Mouse (Mus musculus): ENCODE results near the gene Ets1. TPM values are rescaled to one million over a fixed set of nuclear protein-coding genes. Genes with fewer than 3 reads are reported as not detected.

The Ets1 gene
- total RNA-seq, 2 experiments from 2014 or later = 64.3 to 67.1 TPM

DNA sequence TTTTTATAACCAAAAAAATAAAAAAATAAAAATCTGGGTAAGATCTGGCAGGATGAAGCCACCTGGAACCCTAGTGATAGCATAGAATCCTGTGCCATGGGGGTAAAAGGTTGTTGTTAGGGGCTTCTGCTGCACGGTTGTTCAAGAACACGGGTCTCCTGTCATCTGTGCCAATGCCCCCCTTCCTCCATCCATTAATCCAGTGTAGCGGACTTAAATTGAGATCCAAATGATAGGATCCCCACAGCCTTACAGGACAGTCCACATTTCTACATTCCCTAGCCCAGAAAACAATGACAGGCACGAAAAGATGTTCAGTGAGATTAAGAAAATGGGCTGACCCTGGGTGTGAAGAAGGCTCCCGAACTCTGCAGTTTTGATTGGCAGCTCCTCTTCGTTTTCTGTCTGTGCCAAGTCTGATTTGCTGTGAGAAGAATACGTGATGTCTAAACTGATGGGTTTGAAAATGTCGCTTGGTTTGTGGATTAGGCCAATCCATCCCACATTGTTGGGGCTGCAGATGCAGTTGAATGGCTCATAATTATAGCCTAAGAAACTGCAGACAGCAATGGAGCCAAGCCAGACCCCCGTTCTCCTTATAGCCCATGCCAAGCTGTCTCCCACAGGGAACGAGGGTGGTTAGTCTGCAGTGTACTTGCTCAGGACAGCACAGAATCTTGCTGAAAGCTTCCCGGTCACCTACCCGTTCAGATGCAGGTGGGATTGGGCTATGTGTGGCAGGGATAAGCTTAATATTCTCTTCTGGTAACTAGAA lies 55.3 kb downstream of the Ets1 start:
- intact Hi-C loops (cut with DNase I) = loop anchor here (2.0 kb wide), 1 partner anchor 15 kb away; no protein-coding TSS in a partner anchor
- no peak for DNase-seq (ENCODE audit: low spot score)

DNA sequence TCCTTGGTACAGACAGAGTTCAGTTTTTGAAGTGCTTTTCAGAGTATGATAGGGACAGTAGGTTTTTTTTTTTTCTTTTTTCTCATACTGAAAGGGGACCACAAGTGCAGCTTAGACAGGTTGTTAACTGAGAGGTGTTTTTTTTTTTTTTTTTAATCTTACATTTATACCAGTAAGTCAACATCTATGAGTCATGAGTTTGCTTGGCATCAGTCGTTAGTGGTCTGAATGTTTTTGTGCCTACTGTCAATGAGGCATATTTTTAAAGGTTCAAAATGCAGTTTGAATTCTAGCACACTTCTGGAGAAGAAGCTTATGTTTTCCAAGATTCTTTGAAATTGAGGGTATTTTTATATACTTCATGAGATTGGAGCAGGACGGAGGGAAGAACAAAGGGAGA lies 56.9 kb downstream of the Ets1 start:
- DNase-seq (ENCODE audit: low spot score) = no peak
- intact Hi-C loops (cut with DNase I) = no loop called here

DNA sequence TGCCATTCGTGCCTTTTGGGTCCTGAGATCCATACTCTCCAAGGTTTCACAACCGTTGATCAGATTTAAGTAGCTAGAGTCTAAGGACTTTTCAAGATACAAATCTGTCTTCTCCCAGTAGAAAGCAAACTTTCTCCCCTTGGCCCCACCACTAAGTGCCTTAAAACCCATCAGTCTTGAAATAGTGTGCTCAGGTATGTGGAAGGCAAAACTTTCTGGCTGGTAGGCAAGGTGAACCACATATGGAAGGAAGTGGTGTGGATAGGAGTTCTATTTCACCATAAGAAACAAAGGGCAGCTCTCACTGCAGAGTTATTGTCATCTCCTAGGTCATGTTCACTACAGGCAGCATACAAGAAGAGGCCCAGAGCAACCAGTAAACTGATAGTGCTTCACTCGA lies 57.4 kb downstream of the Ets1 start:
- intact Hi-C loops (cut with DNase I) = no loop called here

DNA sequence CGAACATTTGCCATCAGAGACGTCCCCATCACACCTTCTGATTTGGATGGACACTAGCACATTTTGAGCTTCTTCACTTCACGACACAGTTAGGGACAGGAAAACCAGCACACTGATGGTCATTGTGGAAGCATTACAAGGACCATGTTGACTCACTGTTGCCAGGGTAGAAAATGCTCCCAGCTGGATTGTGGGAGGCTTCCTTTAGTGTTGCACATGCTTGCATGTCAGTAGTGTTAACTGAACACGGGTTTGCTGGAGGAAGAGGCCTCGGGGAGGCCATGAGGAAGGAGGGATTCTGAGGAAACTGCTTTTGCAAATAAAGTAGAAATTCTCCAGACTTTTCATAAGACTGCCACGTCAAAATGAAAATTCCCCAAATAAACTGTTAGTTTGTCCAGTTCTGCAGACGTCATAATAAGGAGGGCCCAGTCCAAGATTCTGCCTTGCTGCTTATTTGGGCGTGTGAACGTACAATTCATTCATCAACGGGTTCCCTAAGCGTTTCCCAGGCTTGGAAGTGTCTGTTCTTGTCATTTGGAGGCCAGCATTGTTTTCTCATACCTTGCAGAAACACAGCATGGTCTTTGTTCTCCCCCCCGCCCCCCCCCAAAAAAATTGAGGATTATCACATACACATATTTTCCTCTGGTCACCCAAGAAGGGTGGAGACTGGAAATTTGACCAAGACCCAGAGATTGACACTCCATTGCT lies 58.2 kb downstream of the Ets1 start:
- intact Hi-C loops (cut with DNase I) = no loop called here
- DNase-seq (ENCODE audit: low spot score) = no peak

More for the DNA sequence above, 57.4 kb downstream of the Ets1 start:
- no peak for DNase-seq (ENCODE audit: low spot score)

DNA sequence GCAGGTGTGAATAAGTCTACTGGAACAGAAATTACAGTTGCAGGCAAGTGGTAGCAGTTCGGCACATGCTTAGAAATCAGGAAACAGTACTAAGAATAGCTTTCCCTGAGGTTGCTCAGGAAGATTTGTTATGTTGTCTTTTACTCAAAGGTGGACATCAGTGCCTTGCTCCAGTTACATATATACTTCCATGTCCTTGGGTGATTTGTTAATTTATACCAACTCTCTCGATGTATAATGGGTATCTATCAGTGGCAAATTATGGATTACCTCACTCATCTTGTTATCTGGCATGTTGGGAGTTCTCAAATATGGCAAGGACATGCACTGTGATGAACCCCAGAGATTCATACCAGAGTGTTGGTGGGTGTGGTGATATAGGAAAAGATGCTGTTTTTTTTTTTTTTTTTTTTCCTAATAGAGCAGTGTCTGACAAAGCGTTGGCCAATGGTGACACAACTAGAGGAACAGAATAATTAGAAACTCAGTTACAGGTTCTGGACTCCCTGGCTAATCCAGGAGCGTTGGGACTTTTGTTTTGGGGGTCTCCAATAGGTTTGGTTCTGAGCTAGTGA lies 59.0 kb downstream of the Ets1 start:
- intact Hi-C loops (cut with DNase I) = loop anchor here (5.0 kb wide), 2 partner anchors 47 to 247 kb away; no protein-coding TSS in a partner anchor
- no peak for DNase-seq (ENCODE audit: low spot score)

DNA sequence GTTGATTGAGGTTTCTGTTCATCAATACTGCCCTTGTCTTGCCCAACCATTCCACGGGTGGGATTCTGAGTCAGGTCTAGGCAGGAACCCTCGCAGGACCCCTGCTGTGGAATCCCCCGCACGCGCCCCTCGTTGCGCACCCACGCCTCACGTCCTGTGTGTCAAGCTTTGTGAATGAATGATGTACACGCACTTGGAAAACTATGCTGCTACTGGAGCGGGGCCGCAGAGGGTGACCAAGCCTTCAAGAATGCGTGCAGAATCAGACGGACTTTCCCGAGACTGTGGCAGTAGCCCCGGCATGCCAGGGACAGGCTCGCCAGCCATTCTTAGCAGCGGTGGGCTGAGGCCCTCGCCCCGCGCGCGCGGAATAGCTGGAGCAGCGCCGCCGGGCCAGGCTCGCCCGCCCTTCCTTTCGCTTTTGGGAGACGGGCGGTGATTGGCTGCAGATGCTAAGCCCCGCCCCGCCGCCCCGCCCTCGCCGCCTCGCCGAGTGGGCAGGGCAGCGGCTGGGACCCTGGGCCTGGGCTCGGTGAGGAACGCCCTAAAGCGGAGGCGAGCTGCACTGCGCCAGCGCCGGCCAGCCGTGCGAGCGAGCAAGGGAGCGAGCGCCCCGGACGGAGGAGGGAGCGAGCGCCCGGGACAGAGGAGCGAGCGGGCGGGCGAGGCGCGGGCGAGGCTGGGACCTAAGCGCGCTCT lies 59.6 kb downstream of the Ets1 start:
- intact Hi-C loops (cut with DNase I) = loop anchor here (2.0 to 5.0 kb wide), 4 partner anchors 15 to 247 kb away; no protein-coding TSS in a partner anchor
- DNase-seq (ENCODE audit: low spot score) = peak; percentile 97

DNA sequence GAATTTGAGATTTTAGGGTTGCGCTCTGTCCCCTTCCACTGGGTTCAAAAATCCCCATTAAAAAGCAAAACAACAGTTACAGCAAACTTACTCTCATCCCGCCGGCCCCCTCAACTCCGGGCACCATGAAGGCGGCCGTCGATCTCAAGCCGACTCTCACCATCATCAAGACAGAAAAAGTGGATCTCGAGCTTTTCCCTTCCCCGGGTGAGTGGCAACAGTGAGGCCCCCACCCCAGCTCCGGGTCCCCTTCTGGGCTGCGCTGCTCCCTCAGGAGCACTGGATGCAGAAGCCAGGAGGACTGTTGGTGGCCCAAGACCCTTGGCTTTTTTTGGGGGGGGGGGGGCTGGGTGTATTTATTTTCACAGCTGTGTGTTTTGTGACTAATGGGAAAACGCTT lies 60.2 kb downstream of the Ets1 start:
- intact Hi-C loops (cut with DNase I) = loop anchor here (2.0 to 5.0 kb wide), 4 partner anchors 15 to 246 kb away; no protein-coding TSS in a partner anchor
- DNase-seq (ENCODE audit: low spot score) = no peak

DNA sequence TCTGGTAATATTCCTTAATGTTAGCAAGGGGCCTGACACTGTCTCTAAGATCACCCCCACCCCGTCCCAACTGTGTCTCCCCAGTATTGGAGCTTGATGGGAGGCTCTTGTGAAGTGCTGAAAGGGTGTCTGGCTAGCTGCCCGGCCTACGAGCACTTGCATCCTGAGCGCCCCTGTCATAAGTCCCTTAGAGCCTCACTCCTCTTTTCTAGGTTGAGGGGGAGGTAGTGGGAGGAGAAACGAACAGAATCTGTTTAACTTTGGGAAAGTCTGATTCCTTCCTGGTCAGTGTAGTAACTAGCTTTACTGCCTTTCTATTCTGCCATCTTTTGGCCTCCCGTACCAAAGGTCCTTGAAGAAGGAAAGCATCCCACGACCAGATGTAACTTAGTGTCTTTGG lies 60.7 kb downstream of the Ets1 start:
- intact Hi-C loops (cut with DNase I) = loop anchor here (2.0 to 5.0 kb wide), 4 partner anchors 14 to 246 kb away; no protein-coding TSS in a partner anchor
- DNase-seq (ENCODE audit: low spot score) = peak; percentile 55

DNA sequence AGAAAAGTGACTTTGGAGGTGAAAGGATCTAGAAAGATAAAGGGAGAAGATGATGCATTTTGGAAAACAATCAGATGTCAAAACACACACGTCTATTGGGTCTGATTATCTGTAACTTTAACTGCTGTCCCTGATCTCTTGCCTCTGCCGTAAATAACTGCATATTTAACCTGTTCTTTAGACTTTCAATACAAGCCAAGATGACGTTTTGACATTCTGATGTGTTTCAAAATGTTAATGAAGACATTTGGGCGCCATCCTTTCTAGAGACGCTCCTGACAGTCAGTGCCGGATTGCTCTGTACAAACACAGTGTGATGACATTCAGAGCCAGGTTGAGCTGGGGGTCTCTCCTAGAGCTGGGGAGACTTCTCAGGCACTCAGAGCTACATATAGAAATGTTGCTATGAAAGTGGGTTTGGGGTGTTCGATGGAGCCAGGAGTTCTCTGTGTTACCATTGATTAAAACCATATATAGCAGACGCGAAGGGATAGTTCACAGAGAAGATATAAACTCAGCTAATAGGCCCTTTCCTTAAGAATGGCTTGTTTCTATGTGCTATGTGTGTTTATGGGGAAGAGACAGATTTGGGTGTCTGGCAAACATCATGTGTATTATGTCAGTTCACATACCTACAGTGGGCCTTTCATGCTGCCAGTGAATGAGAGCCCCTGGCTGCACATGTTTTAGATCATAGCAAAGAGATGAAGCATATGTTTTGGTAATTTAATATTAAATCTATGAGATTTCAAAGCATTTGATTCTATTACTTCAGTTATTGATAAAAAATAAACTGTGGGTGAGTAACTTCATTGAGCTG lies 61.5 kb downstream of the Ets1 start:
- no peak for DNase-seq (ENCODE audit: low spot score)
- intact Hi-C loops (cut with DNase I) = loop anchor here (2.0 to 5.0 kb wide), 4 partner anchors 13 to 245 kb away; no protein-coding TSS in a partner anchor

DNA sequence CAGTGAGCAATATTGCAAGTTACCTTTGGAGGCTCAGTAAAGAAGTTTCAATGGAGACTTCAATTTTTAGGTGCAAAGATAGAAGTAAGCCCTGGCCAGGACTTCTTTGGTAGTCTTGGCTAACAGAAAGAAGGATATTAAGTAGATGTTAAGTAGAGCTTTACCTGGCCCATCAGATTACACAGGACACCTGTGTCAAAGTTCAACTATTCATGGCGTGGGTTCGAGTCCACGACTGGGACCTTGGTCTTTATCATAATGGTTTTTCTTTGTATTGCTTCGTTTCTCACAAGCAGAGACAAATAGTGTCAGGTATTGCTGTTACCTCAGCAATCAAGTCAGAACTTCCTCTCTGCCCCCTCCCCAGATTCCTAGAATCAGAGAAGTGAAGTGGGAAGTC lies 62.7 kb downstream of the Ets1 start:
- intact Hi-C loops (cut with DNase I) = loop anchor here (5.0 kb wide), 2 partner anchors 44 to 244 kb away; no protein-coding TSS in a partner anchor
- DNase-seq (ENCODE audit: low spot score) = no peak

DNA sequence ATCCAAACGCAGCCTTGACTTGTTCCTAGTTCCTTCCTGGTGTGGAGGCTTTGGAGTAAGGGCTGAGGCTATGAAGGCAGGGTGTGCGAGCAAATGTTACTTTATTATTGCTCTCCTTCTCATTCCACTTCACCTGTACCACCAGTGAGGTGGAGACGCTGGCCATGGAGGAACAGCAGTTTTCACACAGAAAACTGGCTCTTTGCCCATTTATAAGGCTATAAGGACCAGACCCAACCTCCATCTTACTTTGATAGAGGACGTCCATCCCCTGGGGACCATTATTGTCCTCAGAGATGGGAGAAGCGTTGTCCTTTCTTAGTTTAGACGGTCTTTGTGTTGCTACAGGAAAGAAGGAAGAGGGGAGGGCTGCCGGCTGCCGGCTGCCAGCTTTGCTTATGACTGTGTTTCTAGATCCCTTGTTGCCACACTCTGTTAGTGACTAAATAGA lies 63.4 kb downstream of the Ets1 start:
- intact Hi-C loops (cut with DNase I) = loop anchor here (5.0 kb wide), 2 partner anchors 43 to 243 kb away; no protein-coding TSS in a partner anchor
- DNase-seq (ENCODE audit: low spot score) = no peak

DNA sequence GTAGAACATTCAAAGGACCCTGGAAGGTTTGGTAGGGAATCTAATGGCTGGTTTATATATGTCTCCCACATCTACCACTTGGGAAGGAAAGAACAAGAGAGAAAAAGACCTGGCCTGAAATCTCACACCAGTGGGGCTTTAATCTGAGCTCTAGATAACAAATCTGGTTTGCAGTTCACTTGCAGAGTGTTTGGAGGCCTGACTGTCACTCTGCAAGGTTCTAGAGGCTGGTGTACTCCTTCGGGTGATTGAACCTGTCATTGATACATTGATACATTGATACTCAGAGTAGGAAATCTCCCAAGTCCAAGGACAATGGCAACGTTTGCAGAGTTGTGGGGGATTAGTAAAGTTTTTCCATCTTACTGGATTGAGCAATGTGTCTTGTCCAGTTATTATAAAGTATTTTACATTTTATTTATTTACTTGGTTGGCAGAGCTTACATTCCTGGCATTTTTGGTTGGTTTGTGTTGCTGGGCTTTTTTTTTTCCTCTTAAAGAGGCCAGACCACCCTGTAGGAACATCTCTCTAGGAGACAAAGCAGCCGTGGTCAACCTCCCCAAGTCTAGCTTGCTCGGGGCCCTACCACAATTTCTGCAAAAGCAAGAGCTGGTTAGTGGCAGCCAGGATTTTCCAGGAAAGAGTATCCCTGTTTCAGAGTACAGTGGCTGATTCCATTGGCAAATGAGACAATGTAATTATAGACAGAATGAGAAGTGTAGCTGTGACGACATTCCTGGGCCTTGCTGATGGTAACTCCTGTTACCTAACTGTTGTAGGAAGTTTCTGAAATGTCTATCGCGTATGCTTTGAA lies 64.3 kb downstream of the Ets1 start:
- DNase-seq (ENCODE audit: low spot score) = no peak
- intact Hi-C loops (cut with DNase I) = no loop called here

DNA sequence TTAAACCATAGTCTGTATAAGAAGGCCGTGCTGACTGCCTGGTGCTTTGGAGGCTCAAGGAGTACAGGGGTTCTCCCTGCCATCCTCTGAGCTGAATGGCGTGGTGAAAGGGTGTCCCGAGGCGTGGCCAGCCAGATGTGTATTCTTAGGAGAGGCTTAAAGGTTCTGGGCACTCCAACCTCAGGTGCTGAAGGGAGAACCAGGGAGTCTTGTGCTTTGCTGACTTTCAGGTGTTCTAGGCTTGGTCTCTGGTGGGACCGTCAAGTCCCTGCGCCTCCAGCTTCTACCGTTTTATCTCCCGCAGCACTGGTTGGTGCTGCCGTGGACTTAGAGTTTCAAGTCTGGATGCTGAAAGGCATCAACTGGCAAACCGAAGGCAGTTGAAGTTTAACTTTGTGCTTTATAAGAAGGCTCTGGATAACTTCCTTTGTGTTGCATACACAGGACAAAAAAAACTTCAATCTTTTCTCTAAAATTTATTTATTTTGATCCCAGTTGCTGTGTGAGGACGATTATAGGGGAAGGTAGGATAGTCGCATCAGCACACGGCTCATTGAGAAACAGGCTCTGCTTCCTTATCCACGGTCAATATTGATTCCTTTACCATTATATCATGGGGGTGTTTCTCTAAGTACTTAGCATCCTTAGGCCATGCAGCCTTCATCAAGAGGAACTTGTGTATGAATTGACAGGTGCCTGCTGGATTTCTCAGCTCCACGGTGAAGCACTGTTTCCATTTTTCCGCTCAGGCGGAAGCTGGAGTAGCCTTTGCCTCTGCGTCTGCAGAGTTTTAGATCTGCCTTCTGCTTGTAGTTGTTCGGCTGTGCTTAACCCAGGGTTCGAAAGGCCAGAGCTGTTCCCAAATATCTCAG lies 65.3 kb downstream of the Ets1 start:
- DNase-seq (ENCODE audit: low spot score) = no peak
- intact Hi-C loops (cut with DNase I) = no loop called here

DNA sequence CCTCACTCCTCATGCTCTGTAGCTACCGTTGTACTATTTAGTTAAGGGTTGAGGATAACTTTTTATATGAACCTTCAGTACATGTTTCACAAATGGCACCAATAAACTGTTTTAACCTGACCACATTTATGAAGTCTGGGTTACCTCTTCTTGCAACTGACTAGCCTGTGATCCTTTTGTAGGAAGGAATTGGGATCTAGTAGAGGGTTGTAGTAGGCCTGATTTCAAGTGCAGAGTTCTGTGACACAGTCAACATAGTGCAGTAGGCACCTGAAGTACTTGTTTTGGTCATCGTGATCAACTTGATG lies 65.9 kb downstream of the Ets1 start:
- intact Hi-C loops (cut with DNase I) = no loop called here
- no peak for DNase-seq (ENCODE audit: low spot score)

DNA sequence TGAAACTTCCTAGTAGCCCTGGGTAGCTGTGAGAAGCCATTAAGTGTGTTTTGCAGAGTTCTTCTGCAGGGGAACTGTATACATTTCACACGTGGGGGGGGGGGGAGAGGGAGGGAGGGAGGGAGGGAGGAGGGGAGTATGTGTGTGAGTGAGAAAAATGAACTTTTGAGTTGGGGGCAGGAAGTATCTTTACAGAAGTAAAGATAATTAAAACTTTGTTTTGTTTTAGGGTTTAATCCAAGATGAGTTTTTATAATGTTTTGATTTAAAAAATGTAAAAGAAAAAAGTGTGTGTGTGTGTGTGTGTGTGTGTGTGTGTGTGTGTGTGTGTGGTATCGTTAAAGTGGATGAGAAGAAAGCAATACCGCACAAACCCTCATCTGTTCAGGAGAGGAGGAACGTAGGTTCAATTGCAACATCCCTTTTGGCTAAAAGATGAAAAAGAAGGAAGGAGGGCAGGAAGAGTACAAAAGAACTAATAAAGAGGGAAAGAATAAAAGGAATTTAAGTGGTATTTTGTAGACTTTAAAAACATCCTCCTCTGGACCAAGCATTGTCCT lies 66.9 kb downstream of the Ets1 start:
- intact Hi-C loops (cut with DNase I) = no loop called here
- no peak for DNase-seq (ENCODE audit: low spot score)

DNA sequence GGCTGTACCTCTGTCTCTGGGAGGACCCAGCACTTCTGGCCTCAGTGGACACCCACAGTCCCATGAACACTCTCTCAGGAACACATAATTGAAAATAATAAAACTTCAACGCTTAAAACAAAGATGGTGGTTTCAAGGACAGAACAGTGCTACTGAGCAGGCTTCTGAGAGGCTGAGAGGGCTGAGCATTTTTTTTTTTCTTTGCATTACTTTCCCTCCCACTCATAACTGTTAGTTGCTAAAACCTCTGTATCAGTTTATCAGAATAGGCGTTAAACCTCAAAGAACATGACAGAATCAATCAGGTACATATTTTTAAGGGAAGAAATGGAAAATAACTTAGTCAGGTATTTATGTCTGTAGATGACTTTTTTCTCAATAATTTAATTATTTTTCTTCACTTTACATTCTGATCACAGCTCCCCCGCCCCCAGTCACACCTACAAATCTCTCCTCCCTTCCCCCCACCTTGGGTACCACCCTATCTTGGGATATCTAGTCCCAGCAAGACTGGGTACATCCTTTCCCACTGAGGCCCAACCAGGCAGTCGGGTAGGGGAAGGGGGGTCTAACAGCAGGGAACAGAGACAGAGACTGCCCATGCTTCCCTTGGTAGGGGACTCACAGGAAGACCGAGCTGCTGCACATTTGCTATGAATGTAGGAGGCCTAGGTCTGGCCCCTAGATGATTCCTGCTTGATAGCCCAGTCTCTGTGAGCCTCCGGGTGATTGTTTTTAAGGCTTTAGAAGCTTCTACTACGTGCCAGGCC lies 68.1 kb downstream of the Ets1 start:
- intact Hi-C loops (cut with DNase I) = no loop called here

More for the DNA sequence above, 68.1 kb downstream of the Ets1 start:
- no peak for DNase-seq (ENCODE audit: low spot score)

All from heart, postnatal 25 days (tissue).